Comparison of ENCODE assay signal across 8 mouse cellular contexts in genomic region chr10:81450140-81450539, GRCm38 (mm10). TPM values are rescaled to one million over a fixed set of nuclear protein-coding genes. Genes with fewer than 3 reads are reported as not detected.
DNase-seq lines count a peak whose midpoint lies in the region; ATAC-seq and TF ChIP-seq lines count a peak whose summit lies in the region.

No protein-coding gene starts in this region.

- H3K4me2 ChIP-seq in stomach, embryonic 15.5 days = no peak overlapping the region

- WGBS in embryonic facial prominence, embryonic 10.5 days = 2% methylated on average over 7 of the region's 7 CpGs
- 2% methylated on average over 7 of the region's 7 CpGs for WGBS in liver, adult 2 months
- WGBS in stomach, embryonic 15.5 days = 3% methylated on average over 7 of the region's 7 CpGs

- no peaks in the 10 kb centered on the region for H3K36me3 ChIP-seq in embryonic facial prominence, embryonic 10.5 days (replicated peaks)
- no peaks in the 10 kb centered on the region for H3K36me3 ChIP-seq in liver, adult 2 months (ENCODE audit: control insufficient read depth, insufficient read depth, low read length)
- H3K36me3 ChIP-seq in stomach, embryonic 15.5 days = no peaks in the 10 kb centered on the region

- H3K9ac ChIP-seq in liver, adult 2 months (ENCODE audit: low read depth, low read length) = no peak overlapping the region
- H3K9ac ChIP-seq in stomach, embryonic 15.5 days = no peak overlapping the region

- TF ChIP-seq CTCF in liver, adult 2 months (IDR thresholded peaks at IDR 0.05; ENCODE audit: low read depth, low read length) = peak; percentile 99

- H3K9me3 ChIP-seq in embryonic facial prominence, embryonic 10.5 days = no peaks in the 10 kb centered on the region
- H3K9me3 ChIP-seq in stomach, embryonic 15.5 days = no peaks in the 10 kb centered on the region

- no peak overlapping the region for H3K4me3 ChIP-seq in embryonic facial prominence, embryonic 10.5 days
- H3K4me3 ChIP-seq in liver, adult 2 months (ENCODE audit: insufficient read depth, low read depth, low read length) = no peak overlapping the region
- no peak overlapping the region for H3K4me3 ChIP-seq in stomach, embryonic 15.5 days (replicated peaks)

- H3K79me2 ChIP-seq in liver, adult 2 months (ENCODE audit: control insufficient read depth, insufficient read depth, low read length) = no peaks in the 10 kb centered on the region

- TF ChIP-seq POLR2A in liver, adult 2 months (IDR thresholded peaks at IDR 0.05; ENCODE audit: extremely low read depth, insufficient read depth, low read length) = no peak

- peak; percentile 72 for ATAC-seq in stomach, embryonic 15.5 days (ENCODE audit: insufficient read depth, low FRiP score, low read depth)

- H3K4me1 ChIP-seq in embryonic facial prominence, embryonic 10.5 days = peaks cover 11% of the 10 kb centered on the region
- H3K4me1 ChIP-seq in liver, adult 2 months (ENCODE audit: control insufficient read depth, insufficient read depth, low read length) = no peaks in the 10 kb centered on the region
- H3K4me1 ChIP-seq in stomach, embryonic 15.5 days = no peaks in the 10 kb centered on the region; the same call in 1 of the 2 replicates

- peak; percentile 85 for DNase-seq in A20 (ENCODE audit: low read depth, low spot score)
- DNase-seq in adrenal gland, postnatal 14 days = peak; percentile 89
- DNase-seq in embryonic facial prominence, embryonic 10.5 days (ENCODE audit: low spot score) = peak; percentile 86
- DNase-seq in heart, adult 8-10 months (ENCODE audit: low spot score) = peak; percentile 87
- peak; percentile 90 for DNase-seq in kidney, adult 9 months
- peak; percentile 73 for DNase-seq in liver, adult 2 months (ENCODE audit: extremely low read depth, low read depth, low spot score)
- peak; percentile 79 to 83 for DNase-seq in natural killer cell, adult 2 months (ENCODE audit: low spot score in 2 of 2)

- no peak overlapping the region for H3K27ac ChIP-seq in embryonic facial prominence, embryonic 10.5 days (replicated peaks)
- no peak overlapping the region for H3K27ac ChIP-seq in liver, adult 2 months (replicated peaks; ENCODE audit: insufficient read depth, low read depth, low read length)
- H3K27ac ChIP-seq in stomach, embryonic 15.5 days = no peak overlapping the region

- H3K27me3 ChIP-seq in embryonic facial prominence, embryonic 10.5 days (replicated peaks; ENCODE audit: low read depth, poor library complexity, severe bottlenecking) = peaks cover 50% of the 10 kb centered on the region
- peaks cover 15% of the 10 kb centered on the region for H3K27me3 ChIP-seq in liver, adult 2 months (ENCODE audit: control insufficient read depth, insufficient read depth, low read length)
- H3K27me3 ChIP-seq in stomach, embryonic 15.5 days (replicated peaks) = peaks cover 46% of the 10 kb centered on the region

RNA-seq across cellular contexts. Expression of gene Nfic, which starts 5.3 kb away (rescaled TPM):
- 90.1 and 104 TPM in 2 replicates for total RNA-seq in adrenal gland, postnatal 14 days (2021)
- 12.5 and 20.2 TPM in 2 replicates for polyA plus RNA-seq in embryonic facial prominence, embryonic 10.5 days (2016; fragmentation: Nextera tagmentation; extraction: Ambion mirVana)
- 100 to 1,000 TPM; 100 to 132 (median 108) TPM for total RNA-seq in heart, adult 8-10 months (2022)
- 7.4 and 16.4 TPM in 2 replicates for total RNA-seq in liver, adult 2 months (2014; rRNA removed)
- 32.8 and 56.4 TPM in 2 replicates for polyA plus RNA-seq in liver, adult 2 months (2012; rRNA removed)
- 65.5 and 78.2 TPM in 2 replicates for polyA plus RNA-seq in stomach, embryonic 15.5 days (2015; fragmentation: Nextera tagmentation; extraction: Ambion mirVana)

RNA-seq across cellular contexts. Expression of gene Celf5, which starts 32.4 kb away (rescaled TPM):
- 0.48 and 0.98 TPM in 2 replicates for total RNA-seq in adrenal gland, postnatal 14 days (2021)
- 1.2 and 2.3 TPM in 2 replicates for polyA plus RNA-seq in embryonic facial prominence, embryonic 10.5 days (2016; fragmentation: Nextera tagmentation; extraction: Ambion mirVana)
- total RNA-seq in heart, adult 8-10 months (2022) = under 1 TPM in 2 of 4 experiments, not detected in 2; 0.12 to 0.29 TPM
- not detected in 2 replicates for total RNA-seq in liver, adult 2 months (2014; rRNA removed)
- polyA plus RNA-seq in liver, adult 2 months (2012; rRNA removed) = not detected in 2 replicates
- 1.7 and 1.8 TPM in 2 replicates for polyA plus RNA-seq in stomach, embryonic 15.5 days (2015; fragmentation: Nextera tagmentation; extraction: Ambion mirVana)

RNA-seq across cellular contexts. Expression of gene Ncln, which starts 46.1 kb away (rescaled TPM):
- total RNA-seq in adrenal gland, postnatal 14 days (2021) = 102 and 107 TPM in 2 replicates
- 85.2 and 94.3 TPM in 2 replicates for polyA plus RNA-seq in embryonic facial prominence, embryonic 10.5 days (2016; fragmentation: Nextera tagmentation; extraction: Ambion mirVana)
- 10 to 100 TPM; 48.7 to 72.7 (median 66.7) TPM for total RNA-seq in heart, adult 8-10 months (2022)
- 31.6 and 48.6 TPM in 2 replicates for total RNA-seq in liver, adult 2 months (2014; rRNA removed)
- 138 and 159 TPM in 2 replicates for polyA plus RNA-seq in liver, adult 2 months (2012; rRNA removed)
- polyA plus RNA-seq in stomach, embryonic 15.5 days (2015; fragmentation: Nextera tagmentation; extraction: Ambion mirVana) = 83.9 and 93.7 TPM in 2 replicates

RNA-seq across cellular contexts. Expression of gene S1pr4, which starts 49.8 kb away (rescaled TPM):
- 2.3 and 7.4 TPM in 2 replicates for total RNA-seq in adrenal gland, postnatal 14 days (2021)
- 0.28 and 0.51 TPM in 2 replicates for polyA plus RNA-seq in embryonic facial prominence, embryonic 10.5 days (2016; fragmentation: Nextera tagmentation; extraction: Ambion mirVana)
- 1 to 10 TPM in 2 of 4 experiments, under 1 TPM in 2; 0.88 to 1.4 (median 1.0) TPM for total RNA-seq in heart, adult 8-10 months (2022)
- total RNA-seq in liver, adult 2 months (2014; rRNA removed) = 0.28 and 0.40 TPM in 2 replicates
- 1.2 and 1.5 TPM in 2 replicates for polyA plus RNA-seq in liver, adult 2 months (2012; rRNA removed)
- 1.4 and 1.6 TPM in 2 replicates for polyA plus RNA-seq in stomach, embryonic 15.5 days (2015; fragmentation: Nextera tagmentation; extraction: Ambion mirVana)

RNA-seq across cellular contexts. Expression of gene Smim24, which starts 57.3 kb away (rescaled TPM):
- total RNA-seq in adrenal gland, postnatal 14 days (2021) = 0.94 and 1.9 TPM in 2 replicates
- polyA plus RNA-seq in embryonic facial prominence, embryonic 10.5 days (2016; fragmentation: Nextera tagmentation; extraction: Ambion mirVana) = 2.0 and 2.8 TPM in 2 replicates
- total RNA-seq in heart, adult 8-10 months (2022) = 1 to 10 TPM; 1.4 to 2.4 (median 1.9) TPM
- 1.3 and 1.5 TPM in 2 replicates for total RNA-seq in liver, adult 2 months (2014; rRNA removed)
- polyA plus RNA-seq in liver, adult 2 months (2012; rRNA removed) = 2.3 and 4.1 TPM in 2 replicates
- polyA plus RNA-seq in stomach, embryonic 15.5 days (2015; fragmentation: Nextera tagmentation; extraction: Ambion mirVana) = 59.5 and 77.5 TPM in 2 replicates
